Mouse (Mus musculus) heart, embryonic 12.5 days (tissue): ENCODE measurements at regions not wholly inside any gene's neighbourhood (a gene's known extent, or its start where the extent isn't known, plus 50 kb on each side); places are given as distances from the start of the nearest gene placed in this dataset.

ENCODE experiments used
- ATAC-seq: fragments of 200-750 bp; cut with Nextera tagmentation; 2 replicates; pipeline ENCODE4 v1.8.0; 2017; ENCODE audit warnings: moderate TSS enrichment, moderate library complexity; ENCODE audit not compliant: insufficient number of reproducible peaks, low FRiP score
- H3K27ac ChIP-seq: fragments of 300-500 bp; sonication (generic); 2 replicates; pipeline ENCODE4 v1.5.1; 2016; ENCODE audit warnings: mild to moderate bottlenecking, moderate library complexity; ENCODE audit not compliant: poor library complexity, severe bottlenecking
- H3K27me3 ChIP-seq: fragments of 300-500 bp; sonication (generic); replicated peaks from 2 replicates; pipeline ENCODE4 v1.6.1; 2016; ENCODE audit warnings: mild to moderate bottlenecking, moderate library complexity
- H3K36me3 ChIP-seq: fragments of 300-500 bp; sonication (generic); 2 replicates; pipeline ENCODE4 v1.6.1; 2016; ENCODE audit warnings: mild to moderate bottlenecking, moderate library complexity
- H3K4me1 ChIP-seq: fragments of 300-500 bp; sonication (generic); replicated peaks from 2 replicates; pipeline ENCODE4 v1.6.1; 2016; ENCODE audit warnings: mild to moderate bottlenecking
- H3K4me2 ChIP-seq: fragments of 300-500 bp; sonication (generic); 2 replicates; pipeline ENCODE4 v1.6.1; 2016; ENCODE audit warnings: mild to moderate bottlenecking, moderate library complexity
- H3K4me3 ChIP-seq: fragments of 300-500 bp; sonication (generic); 2 replicates; pipeline ENCODE4 v1.5.1; 2016; ENCODE audit warnings: mild to moderate bottlenecking
- H3K9ac ChIP-seq: fragments of 300-500 bp; sonication (generic); 2 replicates; pipeline ENCODE4 v1.6.1; 2016; ENCODE audit warnings: mild to moderate bottlenecking, moderate library complexity
- H3K9me3 ChIP-seq: fragments of 300-500 bp; sonication (generic); replicated peaks from 2 replicates; pipeline ENCODE4 v1.6.1; 2016; ENCODE audit warnings: mild to moderate bottlenecking, moderate library complexity
- WGBS: fragments of 180-500 bp; shearing (Covaris S2); methylation state at CpG from one replicate; pipeline ENCODE4 v1.1.7; 2016; 5-methylcytosine and 5-hydroxymethylcytosine counted together

DNA sequence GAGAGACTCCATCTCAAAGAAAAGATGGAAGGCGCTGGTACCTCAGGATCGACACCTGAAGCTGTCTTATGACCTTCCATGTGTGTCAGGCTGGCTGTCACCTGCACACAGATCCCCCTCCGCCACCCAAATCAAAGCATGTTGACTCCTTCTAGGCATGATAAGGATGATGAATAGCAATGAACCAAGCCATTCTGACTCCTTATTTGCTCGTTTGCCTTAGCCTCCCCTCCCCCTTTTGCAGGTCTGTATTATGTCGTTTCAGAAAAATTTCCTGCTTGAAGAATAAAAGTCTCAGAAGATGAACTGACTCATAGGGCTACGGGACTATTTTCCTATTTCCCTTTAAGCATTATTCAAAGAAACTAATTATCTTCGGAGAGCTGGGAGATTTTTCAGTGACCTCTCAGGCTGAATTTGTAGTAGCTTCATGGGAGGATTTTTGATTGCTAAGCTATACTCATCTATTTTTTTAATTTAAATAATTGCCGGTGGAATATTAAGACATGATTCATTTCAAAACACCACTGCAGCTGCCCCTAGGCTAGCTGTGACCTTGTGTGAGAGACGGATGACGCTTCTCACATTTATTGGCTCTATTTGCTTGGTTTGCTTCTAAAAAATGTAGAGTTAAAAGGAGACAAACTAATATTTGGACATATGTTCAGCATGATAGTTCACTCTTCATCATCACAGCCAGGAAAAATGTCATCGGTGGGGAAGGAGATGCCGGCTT lies 72.4 kb upstream of the Zc3h12c start:
- Histone ChIP-seq H3K27me3 (no peaks in the 10 kb centered on the region), H3K4me1 (peaks cover 23% of the 10 kb centered on the region; the same call in 1 of the 2 replicates), H3K27ac (no peak overlapping the region), H3K9ac (no peak overlapping the region), H3K9me3 (no peaks in the 10 kb centered on the region), H3K4me3 (no peak overlapping the region), H3K36me3 (no peaks in the 10 kb centered on the region), H3K4me2 (no peak overlapping the region)
- no peak for ATAC-seq
- 57% methylated on average over 12 of the region's 12 CpGs for WGBS

DNA sequence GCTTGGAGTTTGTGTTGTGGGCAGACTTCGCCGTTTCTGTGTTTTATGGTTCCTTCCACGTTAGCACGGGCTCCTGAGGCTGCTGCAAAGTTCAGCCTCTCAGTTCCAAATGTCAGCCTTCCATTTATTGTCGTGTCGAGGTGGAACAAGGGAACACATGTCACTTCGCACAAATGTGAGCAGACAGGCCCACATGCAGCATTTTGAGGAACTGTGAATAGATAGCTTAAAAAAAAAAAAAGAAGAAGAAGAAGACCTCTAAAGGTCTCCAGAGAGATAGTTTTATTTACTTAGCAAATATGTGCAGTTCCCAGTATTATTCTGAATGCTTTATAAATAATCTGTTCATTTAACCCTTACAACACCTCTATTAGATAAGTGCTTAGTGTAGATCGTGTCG lies 66.4 kb upstream of the Zc3h12c start:
- 86% methylated on average over 9 of the region's 9 CpGs for WGBS
- Histone ChIP-seq H3K4me2 (no peak overlapping the region), H3K27me3 (no peaks in the 10 kb centered on the region), H3K4me1 (0 out of 2 replicates have a peak, but pooled peaks cover 5% of the 10 kb centered on the region), H3K36me3 (no peaks in the 10 kb centered on the region), H3K27ac (no peak overlapping the region), H3K4me3 (no peak overlapping the region), H3K9me3 (no peaks in the 10 kb centered on the region), H3K9ac (no peak overlapping the region)
- no peak for ATAC-seq

GRCm38 (mm10) chr9:52229589-52229988 lies 61.2 kb upstream of the Zc3h12c start:
- ATAC-seq, result no peak

DNA sequence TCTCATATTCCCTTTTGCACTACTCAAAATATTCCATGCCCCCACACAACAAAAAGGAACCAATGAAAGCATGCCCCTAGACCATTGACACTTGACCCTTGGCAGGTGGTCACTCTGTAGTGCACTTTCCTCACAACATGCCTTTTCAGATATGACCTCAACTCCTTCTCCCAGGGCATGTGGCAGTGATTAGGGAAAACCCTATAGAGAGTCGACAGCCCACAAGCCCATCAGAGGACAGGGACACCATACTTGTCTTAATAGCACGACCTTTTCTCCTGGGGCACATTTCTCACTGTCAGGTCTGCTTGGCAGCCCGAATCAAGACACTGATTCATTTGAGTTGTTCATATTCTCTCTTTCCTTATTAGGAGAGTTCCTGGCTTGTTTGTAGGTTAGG lies 57.3 kb upstream of the Zc3h12c start:
- no peak for ATAC-seq
- H3K9me3 ChIP-seq, result no peaks in the 10 kb centered on the region
- WGBS, result 59% methylated on average over 3 of the region's 3 CpGs
- no peak overlapping the region for H3K4me3 ChIP-seq
- H3K27ac ChIP-seq, result no peak overlapping the region
- no peaks in the 10 kb centered on the region for H3K27me3 ChIP-seq
- H3K4me2 ChIP-seq, result no peak overlapping the region
- no peaks in the 10 kb centered on the region for H3K36me3 ChIP-seq
- 0 out of 2 replicates have a peak, but pooled peaks cover 3% of the 10 kb centered on the region for H3K4me1 ChIP-seq
- H3K9ac ChIP-seq, result no peak overlapping the region

More at GRCm38 (mm10) chr9:52229589-52229988, 61.2 kb upstream of the Zc3h12c start:
- H3K4me1 ChIP-seq, result no peaks in the 10 kb centered on the region
- H3K4me3 ChIP-seq, result no peak overlapping the region
- WGBS, result 78% methylated on average over 9 of the region's 9 CpGs
- H3K9me3 ChIP-seq, result no peaks in the 10 kb centered on the region
- H3K36me3 ChIP-seq, result no peaks in the 10 kb centered on the region
- no peak overlapping the region for H3K4me2 ChIP-seq
- no peak overlapping the region for H3K9ac ChIP-seq
- no peaks in the 10 kb centered on the region for H3K27me3 ChIP-seq
- H3K27ac ChIP-seq, result no peak overlapping the region

DNA sequence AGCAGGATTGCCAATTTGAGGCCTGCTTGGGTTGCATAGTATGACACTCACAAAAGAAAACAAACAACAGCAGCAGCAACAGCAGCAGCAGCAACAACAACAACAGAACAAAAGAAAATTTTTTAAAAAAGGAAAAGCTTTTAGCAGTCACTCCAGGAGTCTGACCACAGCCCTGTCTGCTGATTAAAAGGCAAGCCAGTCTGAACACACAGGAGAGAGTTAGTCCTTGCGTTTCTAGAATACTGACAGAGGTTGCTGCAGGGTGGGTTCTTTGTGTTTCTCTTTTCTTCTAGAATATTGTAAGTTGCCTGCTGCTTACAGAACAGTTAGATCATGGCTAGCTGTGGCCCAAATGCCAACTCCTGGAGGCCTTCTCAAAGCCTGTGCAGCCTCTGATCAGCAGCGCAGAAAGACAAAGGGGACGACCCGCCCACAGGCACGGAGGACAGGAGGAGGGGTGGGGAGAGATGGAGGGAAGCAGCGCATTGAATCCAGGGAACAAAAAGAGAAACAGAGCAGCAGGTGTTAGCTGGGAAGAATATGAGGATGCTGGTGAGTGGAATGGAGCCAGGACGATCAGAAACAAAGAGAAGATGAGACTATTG lies 55.2 kb upstream of the Zc3h12c start:
- no peak overlapping the region for H3K9ac ChIP-seq
- H3K4me2 ChIP-seq, result no peak overlapping the region
- no peak overlapping the region for H3K27ac ChIP-seq
- no peak overlapping the region for H3K4me3 ChIP-seq
- no peaks in the 10 kb centered on the region for H3K9me3 ChIP-seq
- H3K4me1 ChIP-seq, result 0 out of 2 replicates have a peak, but pooled peaks cover 3% of the 10 kb centered on the region
- ATAC-seq, result no peak
- no peaks in the 10 kb centered on the region for H3K27me3 ChIP-seq
- no peaks in the 10 kb centered on the region for H3K36me3 ChIP-seq
- 44% methylated on average over 7 of the region's 7 CpGs for WGBS
